Mouse (Mus musculus) stomach, embryonic 16.5 days (tissue): ENCODE measurements at regions not wholly inside any gene's neighbourhood (a gene's known extent, or its start where the extent isn't known, plus 50 kb on each side); places are given as distances from the start of the nearest gene placed in this dataset.

Experiments
- ATAC-seq: fragments of 200-750 bp; cut with Nextera tagmentation; 2 replicates; pipeline ENCODE4 v1.8.0; 2017; ENCODE audit warnings: moderate number of reproducible peaks, moderate TSS enrichment; ENCODE audit not compliant: insufficient read depth, low FRiP score
- H3K27ac ChIP-seq: fragments of 300-500 bp; sonication (generic); 2 replicates; pipeline ENCODE4 v1.5.1; 2014; ENCODE audit warnings: low read length
- H3K27me3 ChIP-seq: fragments of 300-500 bp; sonication (generic); 2 replicates; pipeline ENCODE4 v1.6.1; 2014; ENCODE audit warnings: low read length, control low read depth, mixed read lengths; ENCODE audit not compliant: control insufficient read depth, insufficient read depth
- H3K36me3 ChIP-seq: fragments of 300-500 bp; sonication (generic); 2 replicates; pipeline ENCODE4 v1.6.1; 2014; ENCODE audit warnings: low read length; ENCODE audit not compliant: control insufficient read depth, insufficient read depth
- H3K4me1 ChIP-seq: fragments of 300-500 bp; sonication (generic); 2 replicates; pipeline ENCODE4 v1.6.1; 2014; ENCODE audit warnings: low read length, control low read depth, mixed read lengths; ENCODE audit not compliant: control insufficient read depth, insufficient read depth
- H3K4me2 ChIP-seq: fragments of 300-500 bp; sonication (generic); 2 replicates; pipeline ENCODE4 v1.6.1; 2014; ENCODE audit warnings: low read depth, low read length, mixed read lengths
- H3K4me3 ChIP-seq: fragments of 300-500 bp; sonication (generic); replicated peaks from 2 replicates; pipeline ENCODE4 v1.5.1; 2014; ENCODE audit warnings: mild to moderate bottlenecking, low read length
- H3K9ac ChIP-seq: fragments of 300-500 bp; sonication (generic); 2 replicates; pipeline ENCODE4 v1.6.1; 2014; ENCODE audit warnings: low read length
- H3K9me3 ChIP-seq: fragments of 300-500 bp; sonication (generic); replicated peaks from 2 replicates; pipeline ENCODE4 v1.6.1; 2016; ENCODE audit warnings: low read length, control low read depth; ENCODE audit not compliant: control insufficient read depth
- WGBS: fragments of 180-500 bp; shearing (Covaris S2); extraction: QIAGEN DNeasy Blood & Tissue Kit; methylation state at CpG from one replicate; pipeline ENCODE4 v1.1.7; 2014; 5-methylcytosine and 5-hydroxymethylcytosine counted together

- 19% methylated on average over 12 of the region's 12 CpGs for WGBS
- no peak for ATAC-seq
- peak overlapping the region; percentile 26; the same call in 1 of the 2 replicates for H3K27ac ChIP-seq
Observed at GRCm38 (mm10) chr13:46180606-46181133, 92.9 kb upstream of the Stmnd1 start.

DNA sequence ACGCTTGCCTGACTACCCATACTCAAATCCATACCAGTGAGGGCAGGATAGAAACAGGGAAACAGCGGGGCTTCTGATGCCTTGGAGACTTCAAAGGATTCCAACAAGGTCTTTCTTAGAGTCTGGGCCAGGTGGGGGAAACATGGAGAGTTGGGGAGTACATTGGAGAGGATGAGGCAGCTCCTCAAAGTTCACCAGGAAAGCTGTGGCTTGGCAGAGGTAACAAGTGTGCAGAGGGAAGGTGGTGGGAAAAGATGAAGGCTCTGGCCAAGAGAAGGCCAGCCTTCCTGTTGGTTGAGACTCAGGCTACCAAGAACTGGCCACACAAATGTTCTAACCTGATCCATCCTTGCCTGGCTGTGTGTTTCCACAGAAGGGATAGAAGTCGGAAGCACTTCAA is 93.6 kb upstream of the Stmnd1 start:
- H3K27ac ChIP-seq, result no peak overlapping the region
- H3K36me3 ChIP-seq, result no peaks in the 10 kb centered on the region
- H3K4me2 ChIP-seq, result no peak overlapping the region
- no peak overlapping the region for H3K9ac ChIP-seq
- H3K27me3 ChIP-seq, result no peaks in the 10 kb centered on the region
- no peak for ATAC-seq
- H3K4me1 ChIP-seq, result peaks cover 5% of the 10 kb centered on the region; the same call in 1 of the 2 replicates
- no peaks in the 10 kb centered on the region for H3K9me3 ChIP-seq
- 87% methylated on average over 3 of the region's 3 CpGs for WGBS
- no peak overlapping the region for H3K4me3 ChIP-seq

More at GRCm38 (mm10) chr13:46180606-46181133, 92.9 kb upstream of the Stmnd1 start:
- Histone ChIP-seq H3K4me3 (peak overlapping the region; percentile 15; the same call in 1 of the 2 replicates), H3K27me3 (no peaks in the 10 kb centered on the region), H3K9me3 (no peaks in the 10 kb centered on the region), H3K9ac (no peak overlapping the region), H3K4me1 (peaks cover 5% of the 10 kb centered on the region; the same call in 1 of the 2 replicates), H3K36me3 (no peaks in the 10 kb centered on the region), H3K4me2 (peak overlapping the region; percentile 22)

- H3K4me1 ChIP-seq, result 0 out of 2 replicates have a peak, but pooled peaks cover 3% of the 10 kb centered on the region
- no peaks in the 10 kb centered on the region for H3K27me3 ChIP-seq
- no peak for ATAC-seq
- H3K36me3 ChIP-seq, result no peaks in the 10 kb centered on the region
- 43% methylated on average over 8 of the region's 8 CpGs for WGBS
- no peak overlapping the region for H3K4me2 ChIP-seq
- H3K9me3 ChIP-seq, result no peaks in the 10 kb centered on the region
- no peak overlapping the region for H3K4me3 ChIP-seq
- no peak overlapping the region for H3K27ac ChIP-seq
- no peak overlapping the region for H3K9ac ChIP-seq
Observed at GRCm38 (mm10) chr13:46173103-46173502, 100.4 kb upstream of the Stmnd1 start.

GRCm38 (mm10) chr13:46162025-46162374 is 111.5 kb upstream of the Stmnd1 start:
- Histone ChIP-seq H3K4me3 (peak overlapping the region; percentile 31), H3K9ac (peak overlapping the region; percentile 44; the same call in 1 of the 2 replicates), H3K4me2 (peak overlapping the region; percentile 51), H3K9me3 (no peaks in the 10 kb centered on the region), H3K4me1 (peaks cover 6% of the 10 kb centered on the region; the same call in 1 of the 2 replicates), H3K36me3 (no peaks in the 10 kb centered on the region), H3K27me3 (no peaks in the 10 kb centered on the region), H3K27ac (0 out of 2 replicates have a peak overlapping the region, but pooled peaks have one; percentile 13)
- no peak; the same call in 1 of the 2 replicates for ATAC-seq
- 1% methylated on average over 10 of the region's 10 CpGs for WGBS

GRCm38 (mm10) chr13:46161261-46162024 is 112.1 kb upstream of the Stmnd1 start:
- 36% methylated on average over 13 of the region's 13 CpGs for WGBS
- no peak; the same call in 1 of the 2 replicates for ATAC-seq
- peak overlapping the region; percentile 31 for H3K4me3 ChIP-seq
- H3K9ac ChIP-seq, result peak overlapping the region; percentile 44; the same call in 1 of the 2 replicates
- peaks cover 6% of the 10 kb centered on the region; the same call in 1 of the 2 replicates for H3K4me1 ChIP-seq
- no peaks in the 10 kb centered on the region for H3K27me3 ChIP-seq
- no peaks in the 10 kb centered on the region for H3K9me3 ChIP-seq
- H3K4me2 ChIP-seq, result peak overlapping the region; percentile 51
- H3K27ac ChIP-seq, result peak overlapping the region; percentile 13; the same call in 1 of the 2 replicates
- no peaks in the 10 kb centered on the region for H3K36me3 ChIP-seq

DNA sequence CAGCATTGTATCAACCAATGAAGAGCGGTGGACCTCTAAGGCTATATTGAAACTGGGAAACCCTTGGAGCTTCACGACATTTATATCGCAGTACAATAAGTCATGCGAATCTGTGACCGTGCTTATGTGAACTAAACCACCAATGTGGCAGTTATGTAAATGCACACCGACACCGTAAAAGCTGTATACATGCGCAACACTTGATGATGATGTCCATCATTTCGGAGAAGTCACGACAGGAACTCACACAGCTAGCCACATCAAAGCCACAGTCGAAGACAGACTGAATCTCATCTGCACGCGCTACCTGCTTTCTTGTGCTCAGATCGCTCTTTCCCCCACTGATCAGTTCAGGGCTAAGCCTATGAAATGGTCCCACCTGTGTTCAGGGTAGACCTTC is 114.2 kb upstream of the Stmnd1 start:
- no peak overlapping the region for H3K9ac ChIP-seq
- H3K4me2 ChIP-seq, result no peak overlapping the region
- H3K36me3 ChIP-seq, result no peaks in the 10 kb centered on the region
- no peaks in the 10 kb centered on the region for H3K9me3 ChIP-seq
- no peak overlapping the region for H3K4me3 ChIP-seq
- peaks cover 6% of the 10 kb centered on the region; the same call in 1 of the 2 replicates for H3K4me1 ChIP-seq
- H3K27ac ChIP-seq, result no peak overlapping the region
- no peak for ATAC-seq
- 93% methylated on average over 14 of the region's 14 CpGs for WGBS
- H3K27me3 ChIP-seq, result no peaks in the 10 kb centered on the region

- 82% methylated on average over 14 of the region's 14 CpGs for WGBS
- H3K27me3 ChIP-seq, result no peaks in the 10 kb centered on the region
- H3K9ac ChIP-seq, result no peak overlapping the region
- no peak overlapping the region for H3K4me2 ChIP-seq
- H3K27ac ChIP-seq, result no peak overlapping the region
- ATAC-seq, result no peak
- H3K9me3 ChIP-seq, result no peaks in the 10 kb centered on the region
- H3K4me1 ChIP-seq, result no peaks in the 10 kb centered on the region
- H3K36me3 ChIP-seq, result no peaks in the 10 kb centered on the region
- H3K4me3 ChIP-seq, result no peak overlapping the region
Observed at GRCm38 (mm10) chr13:46153282-46154260, 120.0 kb upstream of the Stmnd1 start.

- Histone ChIP-seq H3K4me3 (no peak overlapping the region), H3K27me3 (no peaks in the 10 kb centered on the region), H3K27ac (no peak overlapping the region), H3K9me3 (no peaks in the 10 kb centered on the region), H3K4me2 (no peak overlapping the region), H3K4me1 (no peaks in the 10 kb centered on the region), H3K36me3 (no peaks in the 10 kb centered on the region), H3K9ac (no peak overlapping the region)
- no peak for ATAC-seq
- 79% methylated on average over 3 of the region's 3 CpGs for WGBS
Observed at GRCm38 (mm10) chr13:46140006-46140405, 133.5 kb upstream of the Stmnd1 start.
